Mouse (Mus musculus): ENCODE measurements around the gene Arrdc2. TPM values are rescaled to one million over a fixed set of nuclear protein-coding genes. Genes with fewer than 3 reads are reported as not detected.
"Not testable (repeated sequence)": the region's sequence is repeated elsewhere in the genome, so short reads cannot be mapped to it uniquely, and the experiment has no call there.

Gene Arrdc2
- polyA plus RNA-seq, 1 experiment from 2014 or later = 5.1 TPM

DNA sequence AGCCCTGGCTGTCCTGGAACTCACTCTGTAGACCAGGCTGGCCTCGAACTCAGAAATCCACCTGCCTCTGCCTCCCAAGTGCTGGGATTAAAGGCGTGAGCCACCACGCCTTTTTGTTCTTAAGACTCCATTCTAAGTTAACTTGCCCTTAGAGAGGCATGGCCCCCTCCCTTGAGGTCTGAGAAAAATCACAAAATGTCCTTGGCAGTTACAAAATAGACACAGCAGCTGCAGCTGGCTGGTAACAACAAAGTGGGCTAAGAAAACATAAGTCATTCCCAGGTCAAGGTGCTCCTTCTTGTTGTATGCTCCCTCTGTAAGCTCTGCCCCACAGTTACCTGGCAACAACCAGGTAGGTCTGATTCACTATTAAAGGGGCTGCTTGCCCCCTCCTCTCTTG, 16.9 kb downstream of the Arrdc2 start:
- H3K36me3 ChIP-seq (replicated peaks; ENCODE audit: control insufficient read depth, insufficient read depth, low read depth, low read length); H3K4me3 ChIP-seq (ENCODE audit: low read depth, low read length); H3K9me3 ChIP-seq (replicated peaks; ENCODE audit: control insufficient read depth, low read length); H3K9ac ChIP-seq (replicated peaks; ENCODE audit: low read length); H3K4me1 ChIP-seq (ENCODE audit: control insufficient read depth, insufficient read depth, low read length); DNase-seq (ENCODE audit: low spot score); H3K27me3 ChIP-seq (ENCODE audit: control insufficient read depth, insufficient read depth, low read length); H3K4me2 ChIP-seq (ENCODE audit: low read depth, low read length); ATAC-seq (replicated peaks; ENCODE audit: insufficient number of reproducible peaks, low FRiP score, low TSS enrichment, low read depth); H3K27ac ChIP-seq (replicated peaks; ENCODE audit: low read depth, low read length): not testable (repeated sequence)
- 91% methylated on average over 3 of the region's 3 CpGs for WGBS

DNA sequence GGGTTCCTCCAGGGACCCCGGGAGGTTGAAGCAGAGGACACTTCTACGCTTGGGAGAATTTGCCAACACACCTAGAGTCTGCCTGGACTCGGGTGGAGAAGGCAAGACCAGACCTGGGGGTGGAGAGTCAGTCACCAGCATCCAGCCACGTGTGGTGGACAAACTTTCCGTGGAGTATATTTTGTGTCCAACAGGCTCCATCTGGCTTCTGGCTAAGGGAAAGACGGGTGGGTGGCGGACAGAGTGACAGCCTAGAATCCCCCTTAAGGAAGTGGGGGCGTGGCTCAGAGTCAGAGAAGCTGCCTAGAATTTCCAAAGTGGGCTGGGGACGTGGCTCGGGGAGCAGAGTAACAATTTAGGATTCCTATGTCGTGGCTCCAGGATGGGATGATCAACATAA, 17.5 kb downstream of the Arrdc2 start:
- Histone ChIP-seq H3K27me3 (ENCODE audit: control insufficient read depth, insufficient read depth, low read length) (peaks cover 4% of the 10 kb centered on the region), H3K9me3 (replicated peaks; ENCODE audit: control insufficient read depth, low read length) (no peaks in the 10 kb centered on the region), H3K27ac (replicated peaks; ENCODE audit: low read depth, low read length) (no peak overlapping the region), H3K36me3 (replicated peaks; ENCODE audit: control insufficient read depth, insufficient read depth, low read depth, low read length) (no peaks in the 10 kb centered on the region), H3K4me3 (ENCODE audit: low read depth, low read length) (no peak overlapping the region), H3K4me2 (ENCODE audit: low read depth, low read length) (no peak overlapping the region), H3K4me1 (ENCODE audit: control insufficient read depth, insufficient read depth, low read length) (no peaks in the 10 kb centered on the region), H3K9ac (replicated peaks; ENCODE audit: low read length) (no peak overlapping the region; the same call in 1 of the 2 replicates)
- WGBS = 43% methylated on average over 11 of the region's 11 CpGs
- no peak for DNase-seq (ENCODE audit: low spot score)
- ATAC-seq (replicated peaks; ENCODE audit: insufficient number of reproducible peaks, low FRiP score, low TSS enrichment, low read depth) = no peak

- H3K4me1 ChIP-seq (ENCODE audit: control insufficient read depth, insufficient read depth, low read length) = no peaks in the 10 kb centered on the region; the same call in 1 of the 2 replicates
- peaks cover 9% of the 10 kb centered on the region for H3K27me3 ChIP-seq (ENCODE audit: control insufficient read depth, insufficient read depth, low read length)
- no peak; the same call in 1 of the 2 replicates for ATAC-seq (replicated peaks; ENCODE audit: insufficient number of reproducible peaks, low FRiP score, low TSS enrichment, low read depth)
- H3K27ac ChIP-seq (replicated peaks; ENCODE audit: low read depth, low read length) = no peak overlapping the region
- no peaks in the 10 kb centered on the region for H3K9me3 ChIP-seq (replicated peaks; ENCODE audit: control insufficient read depth, low read length)
- H3K4me2 ChIP-seq (ENCODE audit: low read depth, low read length) = no peak overlapping the region
- H3K9ac ChIP-seq (replicated peaks; ENCODE audit: low read length) = no peak overlapping the region; the same call in 1 of the 2 replicates
- WGBS = 15% methylated on average over 29 of the region's 30 CpGs
- H3K4me3 ChIP-seq (ENCODE audit: low read depth, low read length) = no peak overlapping the region
- no peaks in the 10 kb centered on the region for H3K36me3 ChIP-seq (replicated peaks; ENCODE audit: control insufficient read depth, insufficient read depth, low read depth, low read length)
- DNase-seq (ENCODE audit: low spot score) = peak; percentile 91
Observed at GRCm38 (mm10) chr8:70821399-70821962, 18.0 kb downstream of the Arrdc2 start.

DNA sequence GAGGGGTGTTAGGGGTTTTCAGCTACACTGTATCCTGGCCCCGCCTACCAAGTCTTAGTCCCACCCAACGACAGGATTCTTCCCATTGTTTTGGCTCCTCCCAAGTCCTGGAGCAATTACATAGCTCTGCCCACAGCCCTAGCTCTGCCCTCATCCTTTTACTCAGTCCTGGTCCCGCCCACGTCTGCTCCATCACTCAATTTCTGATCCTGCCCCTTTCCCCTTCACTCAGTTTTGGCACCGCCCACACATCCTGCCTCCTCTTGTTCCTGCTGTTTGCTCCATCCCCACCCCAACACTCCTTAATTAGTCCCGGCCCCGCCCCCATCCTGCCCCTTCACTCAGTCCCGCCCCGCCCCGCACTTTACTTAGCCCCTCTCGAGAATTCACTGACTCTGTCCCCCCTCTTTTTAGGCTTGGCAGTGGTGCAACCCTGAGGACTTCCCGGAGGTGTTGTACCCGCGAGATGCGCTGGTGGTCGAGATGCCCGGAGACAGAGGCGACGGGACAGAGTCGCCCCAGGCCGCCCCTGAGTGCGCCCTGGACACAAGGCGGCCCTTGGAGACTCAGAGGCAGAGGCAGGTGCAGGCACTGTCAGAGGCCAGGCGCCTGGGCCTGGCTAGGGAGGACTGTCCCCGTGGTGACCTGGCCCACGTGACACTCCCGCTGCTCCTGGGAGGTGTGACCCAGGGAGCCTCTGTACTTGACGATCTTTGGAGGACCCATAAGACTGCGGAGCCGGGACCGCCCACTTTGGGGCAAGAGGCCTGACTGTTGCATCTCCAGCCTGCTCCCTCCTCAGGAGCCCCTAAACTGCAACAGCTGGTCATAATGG, 19.2 kb downstream of the Arrdc2 start:
- Histone ChIP-seq H3K27me3 (ENCODE audit: control insufficient read depth, insufficient read depth, low read length) (peaks cover 12% of the 10 kb centered on the region), H3K4me1 (ENCODE audit: control insufficient read depth, insufficient read depth, low read length) (no peaks in the 10 kb centered on the region; the same call in 1 of the 2 replicates), H3K4me3 (ENCODE audit: low read depth, low read length) (no peak overlapping the region), H3K4me2 (ENCODE audit: low read depth, low read length) (peak overlapping the region; percentile 15; the same call in 1 of the 2 replicates), H3K9me3 (replicated peaks; ENCODE audit: control insufficient read depth, low read length) (no peaks in the 10 kb centered on the region), H3K36me3 (replicated peaks; ENCODE audit: control insufficient read depth, insufficient read depth, low read depth, low read length) (no peaks in the 10 kb centered on the region), H3K27ac (replicated peaks; ENCODE audit: low read depth, low read length) (no peak overlapping the region), H3K9ac (replicated peaks; ENCODE audit: low read length) (no peak overlapping the region)
- 2% methylated on average over 31 of the region's 31 CpGs for WGBS
- ATAC-seq (replicated peaks; ENCODE audit: insufficient number of reproducible peaks, low FRiP score, low TSS enrichment, low read depth) (peak; percentile 67), DNase-seq (ENCODE audit: low spot score) (peak; percentile 78)

GRCm38 (mm10) chr8:70816679-70817078, 22.8 kb downstream of the Arrdc2 start:
- H3K9ac ChIP-seq (replicated peaks; ENCODE audit: low read length) = no peak overlapping the region
- no peak overlapping the region for H3K27ac ChIP-seq (replicated peaks; ENCODE audit: low read depth, low read length)
- no peak overlapping the region for H3K4me3 ChIP-seq (ENCODE audit: low read depth, low read length)
- H3K4me2 ChIP-seq (ENCODE audit: low read depth, low read length) = peak overlapping the region; percentile 1
- H3K36me3 ChIP-seq (replicated peaks; ENCODE audit: control insufficient read depth, insufficient read depth, low read depth, low read length) = no peaks in the 10 kb centered on the region
- no peaks in the 10 kb centered on the region for H3K9me3 ChIP-seq (replicated peaks; ENCODE audit: control insufficient read depth, low read length)
- H3K27me3 ChIP-seq (ENCODE audit: control insufficient read depth, insufficient read depth, low read length) = peaks cover 12% of the 10 kb centered on the region
- 7% methylated on average over 28 of the region's 30 CpGs for WGBS
- ATAC-seq (replicated peaks; ENCODE audit: insufficient number of reproducible peaks, low FRiP score, low TSS enrichment, low read depth) (no peak), DNase-seq (ENCODE audit: low spot score) (no peak)
- no peaks in the 10 kb centered on the region; the same call in 1 of the 2 replicates for H3K4me1 ChIP-seq (ENCODE audit: control insufficient read depth, insufficient read depth, low read length)

GRCm38 (mm10) chr8:70812885-70813284, 26.6 kb downstream of the Arrdc2 start:
- Histone ChIP-seq H3K4me1 (ENCODE audit: control insufficient read depth, insufficient read depth, low read length) (no peaks in the 10 kb centered on the region; the same call in 1 of the 2 replicates), H3K9ac (replicated peaks; ENCODE audit: low read length) (no peak overlapping the region), H3K27me3 (ENCODE audit: control insufficient read depth, insufficient read depth, low read length) (peaks cover 12% of the 10 kb centered on the region), H3K27ac (replicated peaks; ENCODE audit: low read depth, low read length) (no peak overlapping the region), H3K36me3 (replicated peaks; ENCODE audit: control insufficient read depth, insufficient read depth, low read depth, low read length) (no peaks in the 10 kb centered on the region), H3K4me3 (ENCODE audit: low read depth, low read length) (no peak overlapping the region), H3K9me3 (replicated peaks; ENCODE audit: control insufficient read depth, low read length) (no peaks in the 10 kb centered on the region), H3K4me2 (ENCODE audit: low read depth, low read length) (no peak overlapping the region)
- ATAC-seq (replicated peaks; ENCODE audit: insufficient number of reproducible peaks, low FRiP score, low TSS enrichment, low read depth) (no peak), DNase-seq (ENCODE audit: low spot score) (no peak)
- whole genome bisulfite sequencing = 56% methylated on average over 4 of the region's 4 CpGs

DNA sequence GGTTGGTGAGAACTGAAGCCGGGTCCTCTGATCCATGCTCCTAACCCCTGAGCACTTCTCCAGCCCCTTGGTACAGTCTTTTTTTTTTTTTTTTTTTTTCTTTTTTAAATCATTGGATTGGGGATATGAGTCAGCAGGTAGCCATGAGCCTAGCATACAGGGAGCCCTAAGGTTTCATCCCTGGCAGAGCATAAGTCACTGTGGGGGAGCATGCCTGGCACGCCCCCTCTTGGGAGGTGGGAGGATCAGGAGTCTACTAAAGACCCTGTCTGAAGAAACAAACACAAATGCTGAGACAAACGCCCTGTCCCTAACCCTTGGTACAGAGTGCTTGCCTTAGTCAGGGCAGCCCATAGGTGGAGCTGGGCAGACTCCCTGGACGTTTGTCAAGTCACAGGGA, 27.5 kb downstream of the Arrdc2 start:
- H3K4me3 ChIP-seq (ENCODE audit: low read depth, low read length) = no peak overlapping the region
- 47% methylated on average over 4 of the region's 4 CpGs for WGBS
- peaks cover 9% of the 10 kb centered on the region for H3K27me3 ChIP-seq (ENCODE audit: control insufficient read depth, insufficient read depth, low read length)
- no peak overlapping the region for H3K4me2 ChIP-seq (ENCODE audit: low read depth, low read length)
- H3K4me1 ChIP-seq (ENCODE audit: control insufficient read depth, insufficient read depth, low read length) = no peaks in the 10 kb centered on the region; the same call in 1 of the 2 replicates
- DNase-seq (ENCODE audit: low spot score) (no peak), ATAC-seq (replicated peaks; ENCODE audit: insufficient number of reproducible peaks, low FRiP score, low TSS enrichment, low read depth) (no peak)
- no peaks in the 10 kb centered on the region for H3K36me3 ChIP-seq (replicated peaks; ENCODE audit: control insufficient read depth, insufficient read depth, low read depth, low read length)
- H3K9me3 ChIP-seq (replicated peaks; ENCODE audit: control insufficient read depth, low read length) = no peaks in the 10 kb centered on the region
- no peak overlapping the region for H3K9ac ChIP-seq (replicated peaks; ENCODE audit: low read length)
- H3K27ac ChIP-seq (replicated peaks; ENCODE audit: low read depth, low read length) = no peak overlapping the region
